Mouse (Mus musculus) retina, postnatal 1 day (tissue): ENCODE measurements around the gene Rae1.

Source experiments
- DNase-seq: peaks from one replicate; pipeline ENCODE4 v3.0.0-alpha.2; 2012

Gene Rae1

GRCm38 (mm10) chr2:172997748-172998147, 2.2 kb upstream of the Rae1 start:
- DNase-seq: no peak

GRCm38 (mm10) chr2:172998478-172998877, 1.4 kb upstream of the Rae1 start:
- no peak for DNase-seq

GRCm38 (mm10) chr2:173000285-173000652, 352 bp downstream of the Rae1 start:
- DNase-seq: no peak

GRCm38 (mm10) chr2:173000921-173001320, 1.0 kb downstream of the Rae1 start:
- DNase-seq: no peak

- DNase-seq: no peak
These were observed 3.8 kb downstream of the Rae1 start for GRCm38 (mm10) chr2:173003737-173004136.

GRCm38 (mm10) chr2:173010220-173010717, 10.4 kb downstream of the Rae1 start:
- DNase-seq: no peak

GRCm38 (mm10) chr2:173011440-173011839, 11.5 kb downstream of the Rae1 start:
- DNase-seq: no peak

GRCm38 (mm10) chr2:173014741-173015287, 14.9 kb downstream of the Rae1 start:
- DNase-seq: no peak

GRCm38 (mm10) chr2:173017940-173018339, 18.0 kb downstream of the Rae1 start:
- no peak for DNase-seq

- DNase-seq: peak; percentile 60
These were observed 18.7 kb downstream of the Rae1 start for GRCm38 (mm10) chr2:173018618-173019017.

GRCm38 (mm10) chr2:173019322-173019721, 19.4 kb downstream of the Rae1 start:
- DNase-seq: no peak

GRCm38 (mm10) chr2:173019790-173020189, 19.9 kb downstream of the Rae1 start:
- peak; percentile 91 for DNase-seq

GRCm38 (mm10) chr2:173020430-173020829, 20.5 kb downstream of the Rae1 start, which contains the start of gene Rbm38:
Gene Rbm38, plus strand, starts transcription at chr2:173020498.
- no peak for DNase-seq

- DNase-seq: peak; percentile 93
These were observed 21.7 kb downstream of the Rae1 start for GRCm38 (mm10) chr2:173021633-173022055.

GRCm38 (mm10) chr2:173022056-173022681, 22.3 kb downstream of the Rae1 start:
- peak; percentile 78 for DNase-seq

GRCm38 (mm10) chr2:173022813-173023212, 22.9 kb downstream of the Rae1 start:
- DNase-seq: no peak

GRCm38 (mm10) chr2:173023371-173023851, 23.5 kb downstream of the Rae1 start:
- DNase-seq: no peak

GRCm38 (mm10) chr2:173023966-173024365, 24.0 kb downstream of the Rae1 start:
- no peak for DNase-seq

GRCm38 (mm10) chr2:173024392-173024791, 24.5 kb downstream of the Rae1 start:
- DNase-seq: no peak

GRCm38 (mm10) chr2:173024938-173025337, 25.0 kb downstream of the Rae1 start:
- peak; percentile 32 for DNase-seq

GRCm38 (mm10) chr2:173026286-173026685, 26.4 kb downstream of the Rae1 start:
- DNase-seq: no peak

- no peak for DNase-seq
These were observed 26.8 kb downstream of the Rae1 start for GRCm38 (mm10) chr2:173026688-173027131.

GRCm38 (mm10) chr2:173027169-173027823, 27.4 kb downstream of the Rae1 start:
- no peak for DNase-seq
